Mouse (Mus musculus): ENCODE data around the gene Acer1. TPM values are rescaled to one million over a fixed set of nuclear protein-coding genes. Genes with fewer than 3 reads are reported as not detected.

The Acer1 gene
- total RNA-seq, 2 experiments from 2014 or later: not detected

DNA sequence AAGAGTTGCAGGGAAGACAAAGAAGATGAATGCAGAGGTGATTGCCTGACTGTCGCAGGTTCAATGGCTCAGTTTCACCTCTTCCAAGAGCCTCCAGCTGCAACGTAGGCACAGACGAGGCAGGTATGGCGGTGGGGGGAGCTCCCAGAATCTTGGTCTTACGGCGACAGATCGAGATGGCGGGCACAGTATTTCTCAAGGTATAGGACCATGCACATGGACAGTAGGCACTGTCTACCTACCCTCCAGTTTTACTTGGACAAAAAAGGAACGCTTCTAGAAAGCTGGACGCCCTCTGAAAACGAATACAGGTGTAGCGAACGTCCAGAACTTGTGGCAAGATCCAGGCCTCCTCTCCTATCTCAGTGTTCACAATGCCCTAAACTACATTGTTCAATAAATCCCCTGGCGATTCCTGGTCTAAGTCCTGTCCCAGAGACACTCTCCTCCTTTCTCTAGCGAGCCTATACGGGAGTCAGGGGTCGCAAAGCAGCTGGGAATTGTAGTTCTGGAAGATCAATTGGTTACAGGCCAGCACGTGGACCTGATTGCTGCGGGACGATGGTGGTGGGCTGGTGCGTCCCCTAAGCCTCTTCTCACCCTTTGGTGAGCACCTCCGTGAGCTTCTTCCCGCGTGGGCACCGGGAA is 7.7 kb upstream of the Acer1 start:
- peak; percentile 76 for ATAC-seq (replicated peaks; ENCODE audit: poor library complexity)

- ATAC-seq (replicated peaks; ENCODE audit: poor library complexity): no peak
Observed at GRCm38 (mm10) chr17:56988921-56989430, 7.0 kb upstream of the Acer1 start.

GRCm38 (mm10) chr17:56988441-56988840 is 6.5 kb upstream of the Acer1 start:
- no peak for ATAC-seq (replicated peaks; ENCODE audit: poor library complexity)

DNA sequence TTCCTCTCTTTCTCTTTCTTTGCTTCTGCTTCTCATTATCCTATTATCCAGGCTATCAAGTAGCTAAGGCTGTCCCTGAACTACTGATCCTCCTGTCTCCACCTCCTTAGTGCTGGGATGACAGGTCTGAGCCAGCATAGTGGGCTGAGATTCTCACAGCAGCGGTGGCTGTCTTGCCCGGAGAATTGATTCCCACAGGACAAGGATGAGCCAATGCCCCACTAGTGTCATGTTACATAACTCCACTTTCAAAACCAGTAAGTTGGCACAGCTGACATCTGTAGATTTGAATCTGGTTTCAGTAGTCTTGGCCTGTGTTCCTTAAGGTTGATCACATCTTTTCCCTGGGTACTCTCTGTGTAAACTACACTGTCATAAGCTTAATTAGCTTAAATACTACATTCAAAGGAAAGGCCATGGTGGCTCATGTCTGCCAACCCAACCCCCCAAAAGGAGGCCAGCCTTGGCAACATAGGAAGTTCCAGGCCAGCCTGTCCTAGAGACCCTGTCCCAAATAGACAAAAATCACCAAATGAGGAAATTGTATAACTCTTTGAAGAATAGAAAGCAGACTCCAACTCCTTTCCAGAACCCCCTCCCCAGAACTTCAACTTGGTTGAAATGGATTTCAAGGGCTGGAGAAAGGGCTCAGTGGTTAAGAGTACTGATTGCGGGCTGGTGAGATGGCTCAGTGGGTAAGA is 4.3 kb upstream of the Acer1 start:
- no peak for ATAC-seq (replicated peaks; ENCODE audit: poor library complexity)

DNA sequence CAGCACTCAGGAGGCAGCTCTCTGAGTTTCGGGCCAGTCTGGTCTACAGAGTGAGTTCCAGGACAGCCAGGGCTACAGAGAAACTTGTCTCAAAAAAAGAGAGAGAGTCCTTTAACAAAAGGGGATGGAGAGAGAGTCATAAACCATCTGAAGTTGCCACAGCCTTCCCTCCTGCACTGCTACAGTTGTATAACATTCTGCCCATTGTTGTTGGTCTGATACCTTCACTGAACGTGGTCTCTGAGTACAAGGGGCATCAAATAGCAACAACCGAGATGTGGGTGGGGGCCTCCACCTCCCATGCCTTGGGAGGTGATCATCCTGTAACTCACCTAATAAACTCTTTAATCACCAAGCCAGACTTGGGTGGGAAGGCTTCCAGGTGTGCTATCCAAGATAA is 3.7 kb upstream of the Acer1 start:
- no peak for ATAC-seq (replicated peaks; ENCODE audit: poor library complexity)

DNA sequence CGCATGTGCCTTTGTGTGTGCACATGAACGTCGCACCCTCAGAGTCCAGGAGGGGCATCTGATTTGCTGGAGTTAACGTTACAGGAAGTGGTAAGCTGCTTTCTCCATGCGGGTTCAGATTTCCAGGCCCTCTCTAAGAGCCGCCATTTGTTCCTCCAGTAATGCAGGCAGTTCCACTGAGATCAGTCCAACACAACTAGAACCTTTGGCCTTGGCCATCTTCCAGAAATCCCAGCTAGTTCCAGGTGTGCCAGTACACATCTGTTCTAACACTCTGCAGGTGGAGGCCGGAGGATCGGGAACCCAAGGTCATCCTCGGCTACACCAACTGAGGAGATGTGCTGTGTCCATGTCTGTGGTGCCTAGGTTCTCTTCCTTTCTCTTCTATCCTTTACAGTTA is 3.0 kb upstream of the Acer1 start:
- no peak for ATAC-seq (replicated peaks; ENCODE audit: poor library complexity)

DNA sequence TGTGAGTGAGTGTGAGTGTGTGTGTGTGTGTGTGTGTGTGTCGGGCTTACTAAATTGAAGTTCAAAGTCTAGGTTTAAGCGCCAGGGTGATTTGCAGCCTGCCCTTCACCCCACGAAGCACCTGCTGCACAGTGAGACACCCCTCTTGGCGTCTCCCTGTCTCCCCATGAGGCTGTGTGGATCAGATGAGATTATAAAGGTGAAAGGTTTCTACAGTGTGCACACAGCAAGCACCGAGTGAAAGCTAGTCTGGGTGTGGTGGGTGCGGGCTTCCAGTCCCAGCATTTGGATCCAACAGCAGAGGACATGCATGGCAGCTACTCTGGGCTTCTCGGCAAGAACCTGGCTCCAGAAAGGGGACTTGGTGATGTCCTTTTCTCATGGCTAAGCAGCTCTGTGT is 877 bp downstream of the Acer1 start:
- ATAC-seq (replicated peaks; ENCODE audit: poor library complexity): no peak

GRCm38 (mm10) chr17:56979524-56979923 is 2.4 kb downstream of the Acer1 start:
- no peak for ATAC-seq (replicated peaks; ENCODE audit: poor library complexity)

DNA sequence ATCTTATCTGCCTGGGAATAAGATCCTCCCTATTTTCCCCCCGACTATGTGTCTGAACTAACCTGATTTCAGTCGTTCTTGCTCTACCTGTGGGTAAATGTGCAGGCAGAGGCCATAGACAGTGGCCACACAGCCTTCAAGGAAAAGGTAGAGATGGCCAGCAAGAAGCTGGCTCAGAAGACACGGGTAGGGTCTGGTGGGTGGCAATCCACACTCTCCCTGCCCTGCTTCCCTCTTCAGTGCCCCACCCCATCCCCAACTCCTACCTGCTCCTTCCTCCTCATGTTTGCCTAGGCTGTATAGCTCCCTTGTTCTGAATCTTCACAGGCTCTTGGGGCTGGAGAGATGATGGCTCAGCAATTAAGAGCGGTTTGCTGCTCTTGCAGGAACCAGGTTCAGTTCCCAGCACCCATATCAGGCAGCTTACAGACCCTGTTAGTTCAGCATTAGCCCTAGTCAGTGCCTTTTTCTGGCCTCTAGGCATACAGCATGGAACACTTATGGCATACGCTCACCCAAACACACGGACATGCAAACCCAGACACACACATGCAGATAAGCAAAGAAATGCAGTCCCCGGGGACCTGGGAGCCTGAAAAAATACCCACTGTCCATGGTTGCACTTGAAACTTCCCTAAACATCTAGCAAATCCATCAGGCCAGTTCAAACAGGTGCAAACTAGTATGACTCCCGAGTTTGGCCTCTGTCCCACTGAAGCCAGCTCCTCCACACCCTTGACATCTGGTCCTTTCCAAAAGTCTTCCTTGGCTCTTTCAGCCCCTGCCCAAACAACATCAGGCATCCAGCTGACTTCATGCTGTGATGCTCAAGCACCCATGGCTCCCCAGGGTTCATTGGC is 5.2 kb downstream of the Acer1 start:
- no peak for ATAC-seq (replicated peaks; ENCODE audit: poor library complexity)

GRCm38 (mm10) chr17:56975391-56975790 is 6.5 kb downstream of the Acer1 start:
- no peak for ATAC-seq (replicated peaks; ENCODE audit: poor library complexity)

DNA sequence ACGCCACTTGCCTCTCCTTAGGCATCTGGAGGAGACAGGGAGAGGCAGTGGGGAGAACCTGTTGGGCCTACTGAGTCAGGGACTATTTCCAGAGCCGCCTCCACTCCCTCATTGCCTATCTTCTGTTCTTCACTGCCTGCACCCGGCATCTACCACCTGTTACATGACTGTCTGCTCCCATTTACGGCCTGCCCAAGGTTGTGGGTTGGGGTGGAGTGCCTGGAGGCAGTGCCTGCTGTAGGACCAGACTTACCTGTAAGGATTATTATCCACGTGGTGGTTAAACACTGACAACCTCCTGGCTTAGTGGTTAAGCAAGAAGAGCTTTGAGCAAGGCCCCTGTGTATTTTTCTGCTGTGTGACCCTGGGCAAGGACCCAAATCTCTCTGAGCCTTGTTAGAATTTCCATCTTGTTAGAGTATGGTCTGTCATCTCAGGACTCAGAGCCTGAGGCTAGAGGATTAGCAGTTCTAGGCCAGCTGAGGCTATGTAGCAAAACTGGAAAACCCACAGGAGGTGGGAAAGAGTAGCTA is 7.2 kb downstream of the Acer1 start:
- no peak for ATAC-seq (replicated peaks; ENCODE audit: poor library complexity)

DNA sequence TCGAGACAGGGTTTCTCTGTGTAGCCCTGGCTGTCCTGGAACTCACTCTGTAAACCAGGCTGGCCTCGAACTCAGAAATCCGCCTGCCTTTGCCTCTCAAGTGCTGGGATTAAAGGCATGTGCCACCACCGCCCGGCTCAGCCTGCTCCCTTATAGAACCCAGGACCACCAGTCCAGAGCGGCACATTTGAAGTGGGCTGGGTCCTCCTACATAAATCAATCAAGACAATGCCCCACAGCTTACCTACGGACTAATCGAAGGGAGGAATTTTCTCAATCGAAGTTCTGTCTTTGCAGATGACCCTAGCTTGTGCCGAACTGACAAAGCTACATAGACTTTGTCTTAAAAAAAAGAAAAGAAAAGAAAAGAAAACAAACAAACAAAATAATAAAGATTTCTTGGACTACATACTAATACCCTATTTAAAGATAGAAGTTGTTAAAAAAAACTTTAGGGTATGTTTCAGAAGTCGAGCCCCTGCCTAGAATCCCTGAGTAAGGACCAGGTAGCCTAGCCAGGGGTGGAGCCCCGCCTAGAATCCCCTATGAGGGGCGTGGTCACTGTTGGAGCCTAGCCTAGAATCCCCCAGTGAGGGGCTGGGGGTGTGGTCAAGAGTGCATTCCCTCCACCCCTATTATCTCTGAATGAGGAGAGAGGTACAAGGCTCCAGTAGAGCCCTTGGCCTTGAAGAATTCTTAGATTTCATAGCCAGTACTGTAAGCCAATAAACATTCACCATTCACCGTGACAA is 7.8 kb downstream of the Acer1 start:
- no peak for ATAC-seq (replicated peaks; ENCODE audit: poor library complexity)

- ATAC-seq (replicated peaks; ENCODE audit: poor library complexity): no peak
Observed at GRCm38 (mm10) chr17:56970081-56970480, 11.8 kb downstream of the Acer1 start.

DNA sequence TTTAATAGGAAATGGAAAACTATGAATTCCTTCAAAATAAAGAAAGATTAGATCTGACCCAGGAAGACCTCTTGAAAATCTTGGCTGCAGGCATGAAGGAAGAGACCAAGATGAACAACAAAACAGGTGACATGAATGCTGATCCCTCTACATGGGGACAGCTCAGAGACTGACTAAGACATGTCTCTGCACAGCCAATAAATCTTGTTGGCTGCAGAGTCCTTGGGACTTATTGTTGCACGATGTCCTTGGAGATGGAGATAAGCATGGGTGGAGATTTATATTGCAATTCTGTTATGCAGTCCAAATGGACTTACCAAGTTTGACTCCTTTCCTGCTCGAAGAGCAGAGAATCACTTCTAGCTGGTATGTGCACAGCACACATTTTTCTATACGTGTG is 12.6 kb downstream of the Acer1 start:
- ATAC-seq (replicated peaks; ENCODE audit: poor library complexity): no peak

- no peak for ATAC-seq (replicated peaks; ENCODE audit: poor library complexity)
Observed at GRCm38 (mm10) chr17:56963646-56964045, 18.3 kb downstream of the Acer1 start.

GRCm38 (mm10) chr17:56962642-56963405 is 19.1 kb downstream of the Acer1 start:
- ATAC-seq (replicated peaks; ENCODE audit: poor library complexity): no peak

DNA sequence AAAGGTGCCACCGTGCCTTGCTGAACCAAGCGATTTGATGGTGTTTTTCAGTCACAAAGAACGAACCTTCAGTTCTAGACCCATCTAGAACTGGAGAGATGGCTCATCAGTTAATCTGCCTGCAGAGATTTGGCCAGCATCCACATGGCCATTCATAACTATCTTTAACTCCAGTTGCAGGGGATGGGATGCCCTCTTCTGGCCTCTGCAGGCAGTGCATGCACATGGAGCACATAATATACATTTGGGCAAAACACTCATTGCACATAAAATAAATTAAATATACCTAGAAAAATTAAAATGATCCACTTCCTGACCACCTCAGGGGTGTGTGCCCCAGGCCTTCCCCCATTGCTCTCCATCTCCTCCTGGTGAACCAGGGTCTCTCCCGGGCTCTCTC is 20.0 kb downstream of the Acer1 start:
- ATAC-seq (replicated peaks; ENCODE audit: poor library complexity): no peak

DNA sequence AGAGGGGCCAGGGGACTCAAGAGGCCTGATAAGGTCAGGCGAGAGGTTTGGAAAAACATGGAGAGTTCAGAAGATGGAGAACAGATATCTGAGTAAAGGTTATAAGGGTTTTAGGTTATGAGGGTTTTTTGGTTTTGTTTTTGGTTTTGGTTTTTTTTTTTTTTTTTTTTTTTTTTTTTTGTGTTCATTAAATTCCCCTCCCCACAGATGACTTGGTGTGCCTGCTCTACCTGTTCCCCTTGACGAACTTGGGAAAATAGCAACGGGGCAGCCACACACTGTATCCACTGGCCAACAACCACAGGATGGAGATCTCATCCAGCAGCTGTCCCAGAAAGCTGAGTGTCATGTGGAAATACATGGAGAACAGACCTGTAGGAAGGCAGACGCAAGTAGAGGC is 23.3 kb downstream of the Acer1 start:
- ATAC-seq (replicated peaks; ENCODE audit: poor library complexity): no peak

- ATAC-seq (replicated peaks; ENCODE audit: poor library complexity): peak; percentile 98
Observed at GRCm38 (mm10) chr17:56957763-56958429, 24.0 kb downstream of the Acer1 start.

All from megakaryocyte progenitor cell, adult 5-6 weeks (primary cell).